Mouse (Mus musculus) limb, embryonic 13.5 days (tissue): ENCODE results near the gene Copb2. TPM values are rescaled to one million over a fixed set of nuclear protein-coding genes. Genes with fewer than 3 reads are reported as not detected.

ENCODE experiments used
- ATAC-seq: fragments of 200-750 bp; cut with Nextera tagmentation; 2 replicates; pipeline ENCODE4 v1.8.0; 2017; ENCODE audit warnings: low read depth, moderate number of reproducible peaks, moderate TSS enrichment; ENCODE audit not compliant: low FRiP score
- H3K27ac ChIP-seq: fragments of 300-500 bp; sonication (generic); 2 replicates; pipeline ENCODE4 v1.5.1; 2015; ENCODE audit warnings: inconsistent platforms, mild to moderate bottlenecking, moderate library complexity
- H3K27me3 ChIP-seq: fragments of 300-500 bp; sonication (generic); 2 replicates; pipeline ENCODE4 v1.6.1; 2015; ENCODE audit warnings: mild to moderate bottlenecking, inconsistent platforms
- H3K36me3 ChIP-seq: fragments of 300-500 bp; sonication (generic); 2 replicates; pipeline ENCODE4 v1.6.1; 2015; ENCODE audit warnings: inconsistent platforms, mild to moderate bottlenecking, moderate library complexity
- H3K4me1 ChIP-seq: fragments of 300-500 bp; sonication (generic); 2 replicates; pipeline ENCODE4 v1.6.1; 2015; ENCODE audit warnings: inconsistent platforms
- H3K4me2 ChIP-seq: fragments of 300-500 bp; sonication (generic); replicated peaks from 2 replicates; pipeline ENCODE4 v1.6.1; 2015; ENCODE audit warnings: inconsistent platforms, mild to moderate bottlenecking, moderate library complexity
- H3K4me3 ChIP-seq: fragments of 300-500 bp; sonication (generic); 2 replicates; pipeline ENCODE4 v1.5.1; 2015; ENCODE audit warnings: moderate library complexity, mild to moderate bottlenecking, inconsistent platforms
- H3K9ac ChIP-seq: fragments of 300-500 bp; sonication (generic); 2 replicates; pipeline ENCODE4 v1.6.1; 2015; ENCODE audit warnings: mild to moderate bottlenecking, inconsistent platforms
- H3K9me3 ChIP-seq: fragments of 300-500 bp; sonication (generic); 2 replicates; pipeline ENCODE4 v1.6.1; 2016; ENCODE audit warnings: inconsistent platforms
- WGBS: fragments of 180-500 bp; shearing (Covaris S2); methylation state at CpG from one replicate; pipeline ENCODE4 v1.1.7; 2015; 5-methylcytosine and 5-hydroxymethylcytosine counted together
- polyA plus RNA-seq: library from polyadenylated mRNA; unstranded; fragments of >200 nt; fragmentation: Nextera tagmentation; extraction: Ambion mirVana; gene quantifications from 2 replicates; pipeline ENCODE4 v1.2.1, GENCODE M21; 2015

Copb2 gene
- 188 and 202 TPM in 2 replicates for polyA plus RNA-seq

DNA sequence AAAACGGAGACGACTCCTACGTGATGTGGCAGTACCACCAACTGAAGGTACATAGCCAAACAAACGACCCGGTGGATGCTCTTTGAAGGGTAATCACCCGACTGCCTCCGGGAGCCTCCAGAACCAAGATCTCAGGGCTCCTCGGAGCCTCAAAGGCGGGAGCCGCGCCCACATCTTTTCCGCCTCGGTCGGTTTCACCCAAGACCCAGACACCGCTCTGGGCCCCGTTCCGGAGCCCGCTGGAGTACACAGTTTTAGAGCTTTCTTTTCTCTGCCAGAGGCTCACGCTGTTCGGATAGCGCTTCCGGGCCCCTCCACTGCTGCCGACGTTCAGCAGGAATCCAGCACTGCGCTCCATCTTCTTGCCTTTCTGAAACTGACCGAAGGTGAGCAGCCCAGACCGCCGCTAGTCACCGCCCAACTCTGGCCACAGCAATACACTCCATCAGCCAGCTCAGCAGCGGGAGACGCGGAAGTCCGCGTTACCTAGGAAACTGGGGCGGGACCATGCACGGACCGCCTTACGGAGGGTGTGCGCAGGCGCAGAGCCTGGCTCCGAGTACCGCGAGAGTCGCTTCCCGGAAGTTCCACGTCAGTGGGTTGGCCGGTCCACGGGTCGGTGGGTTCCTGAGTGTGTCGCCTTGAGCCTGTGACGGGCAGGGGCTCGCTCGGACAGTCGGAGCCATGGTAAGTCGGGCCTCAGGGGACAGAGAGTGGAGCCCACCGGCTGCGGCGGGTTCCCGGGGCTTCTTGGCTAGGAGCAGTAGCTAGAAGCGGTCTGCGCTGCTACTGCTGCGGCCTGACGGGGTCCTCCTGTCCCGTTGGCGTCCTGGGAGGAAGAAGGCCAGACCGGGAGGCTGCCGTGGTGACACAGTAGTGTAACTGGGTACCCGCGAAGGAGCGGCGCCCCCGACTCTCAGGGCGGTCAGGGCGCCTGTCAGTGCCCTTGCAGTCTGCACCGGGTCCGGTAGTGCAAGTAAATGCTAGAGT is at the start of gene Copb2:
Copb2 (plus strand) TSS at position 585 of the 990 bp plus-strand sequence.
- Histone ChIP-seq H3K4me3 (peak within 1 kb of the TSS; percentile 97), H3K9ac (peak within 1 kb of the TSS; percentile 96), H3K4me1 (peaks cover 23% of the 10 kb centered on the region), H3K27ac (peak within 1 kb of the TSS; percentile 82), H3K9me3 (no peaks in the 10 kb centered on the region), H3K27me3 (0 out of 2 replicates have a peak, but pooled peaks cover 3% of the 10 kb centered on the region), H3K36me3 (peaks cover 14% of the 10 kb centered on the region), H3K4me2 (peak within 1 kb of the TSS; percentile 82)
- ATAC-seq = peak; percentile 100
- WGBS = under 1% methylated on average over 76 of the region's 76 CpGs

DNA sequence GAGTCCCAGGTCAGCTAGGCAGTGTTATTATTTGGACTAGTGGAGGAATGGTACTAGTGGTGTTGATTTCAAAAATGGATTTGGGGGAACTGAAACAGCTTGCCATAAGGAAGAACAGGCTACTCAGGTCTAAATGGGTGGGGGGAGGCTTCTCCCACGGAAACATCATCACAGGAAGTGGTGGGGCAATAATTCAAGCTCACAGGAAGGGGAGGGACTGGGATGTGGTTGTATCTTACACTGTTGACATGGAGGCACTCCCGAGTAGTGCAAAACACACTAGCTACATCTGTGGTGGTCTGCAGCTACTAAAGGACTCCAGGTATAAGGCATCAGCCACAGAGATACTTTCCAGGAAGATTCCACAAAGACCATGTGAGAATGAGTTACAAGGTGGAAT is 39.6 kb upstream of the Copb2 start:
- H3K36me3 ChIP-seq = no peaks in the 10 kb centered on the region
- no peak for ATAC-seq
- 71% methylated on average over 2 of the region's 2 CpGs for WGBS
- no peaks in the 10 kb centered on the region for H3K4me1 ChIP-seq
- no peak overlapping the region for H3K27ac ChIP-seq
- H3K9ac ChIP-seq = no peak overlapping the region
- H3K27me3 ChIP-seq = no peaks in the 10 kb centered on the region
- no peak overlapping the region for H3K4me2 ChIP-seq
- no peak overlapping the region for H3K4me3 ChIP-seq
- no peaks in the 10 kb centered on the region for H3K9me3 ChIP-seq

DNA sequence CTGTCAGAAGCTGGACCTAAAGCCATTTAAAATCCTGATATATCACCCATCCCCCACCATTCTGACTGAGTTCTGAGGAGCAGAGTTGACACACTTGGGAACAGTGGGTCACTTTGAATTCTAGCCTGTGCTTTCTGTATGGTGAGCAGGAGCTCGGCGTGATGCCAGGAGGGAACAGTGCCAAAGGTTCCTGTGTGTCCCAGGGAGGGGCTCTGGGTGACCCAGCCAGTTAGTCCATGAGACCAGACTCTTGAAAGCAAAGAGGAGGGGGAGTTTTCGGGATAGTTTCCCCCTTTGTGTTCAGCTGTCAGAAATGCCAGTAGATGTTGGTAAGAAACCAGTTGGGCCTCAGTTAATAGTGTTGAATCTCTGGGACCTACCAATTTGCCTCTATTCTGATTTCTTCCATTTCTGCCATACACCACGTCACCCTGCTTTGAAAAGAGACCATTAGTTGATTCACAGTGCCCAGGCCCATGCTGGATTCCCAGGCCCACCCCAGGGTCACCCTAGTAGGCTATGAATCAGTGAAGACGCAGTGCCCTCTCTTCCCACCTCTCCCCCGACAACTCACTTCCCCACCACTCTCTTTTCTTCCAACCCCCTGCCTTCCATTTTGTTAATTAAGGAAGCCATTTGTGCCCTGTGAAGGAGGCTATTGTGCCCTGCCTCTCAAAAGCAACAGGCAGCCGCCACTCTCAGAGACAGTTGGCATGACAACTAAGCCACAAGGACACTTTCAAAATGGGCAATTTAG is 38.6 kb upstream of the Copb2 start:
- Histone ChIP-seq H3K27me3 (no peaks in the 10 kb centered on the region), H3K9me3 (no peaks in the 10 kb centered on the region), H3K36me3 (no peaks in the 10 kb centered on the region), H3K4me2 (no peak overlapping the region), H3K9ac (no peak overlapping the region), H3K4me1 (no peaks in the 10 kb centered on the region), H3K4me3 (no peak overlapping the region), H3K27ac (no peak overlapping the region)
- WGBS = 67% methylated on average over 7 of the region's 7 CpGs
- no peak for ATAC-seq

DNA sequence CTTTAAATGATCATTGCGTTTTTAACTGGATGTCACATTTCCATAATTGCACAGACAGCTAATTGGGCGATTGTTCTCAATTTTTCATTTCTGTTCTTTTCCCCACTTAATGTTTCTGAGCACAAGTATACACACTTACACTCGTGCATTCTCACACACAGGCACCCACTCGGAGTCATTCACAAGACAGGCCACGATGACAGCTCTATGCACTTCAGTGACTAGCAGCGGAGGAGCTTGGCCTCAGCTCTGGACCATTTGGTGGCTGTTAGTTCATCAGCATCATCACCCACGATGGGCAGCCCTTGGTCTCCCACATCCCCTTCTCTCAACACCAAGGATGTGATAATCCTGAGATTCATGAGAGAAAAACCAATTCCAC is 38.0 kb upstream of the Copb2 start:
- Histone ChIP-seq H3K9me3 (no peaks in the 10 kb centered on the region), H3K27me3 (no peaks in the 10 kb centered on the region), H3K27ac (no peak overlapping the region), H3K4me3 (no peak overlapping the region), H3K4me2 (no peak overlapping the region), H3K36me3 (no peaks in the 10 kb centered on the region), H3K4me1 (no peaks in the 10 kb centered on the region), H3K9ac (no peak overlapping the region)
- no peak for ATAC-seq
- WGBS = 50% methylated on average over 7 of the region's 7 CpGs

DNA sequence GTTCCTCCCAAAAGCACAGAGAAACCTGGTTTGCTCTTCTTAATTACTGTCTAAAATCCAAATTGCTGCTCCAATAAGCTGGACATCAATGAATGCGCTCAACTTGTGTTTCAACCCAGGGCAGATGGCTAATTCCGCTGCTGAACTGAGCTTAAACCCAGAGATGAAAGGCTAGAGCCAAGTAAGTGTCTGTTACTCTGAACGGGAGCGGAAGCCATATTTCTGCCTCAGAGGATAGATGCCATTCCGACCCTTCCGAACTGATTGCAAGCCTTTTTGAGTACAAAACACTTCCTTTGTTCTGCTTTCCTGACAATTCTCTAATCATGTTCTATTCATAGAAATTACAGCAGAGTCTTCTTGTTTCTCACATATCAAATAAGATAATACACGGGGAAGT is 36.3 kb upstream of the Copb2 start:
- no peak overlapping the region for H3K27ac ChIP-seq
- no peaks in the 10 kb centered on the region for H3K36me3 ChIP-seq
- no peaks in the 10 kb centered on the region for H3K27me3 ChIP-seq
- no peak overlapping the region for H3K4me2 ChIP-seq
- no peak for ATAC-seq
- 81% methylated on average over 7 of the region's 7 CpGs for WGBS
- H3K9ac ChIP-seq = no peak overlapping the region
- H3K4me3 ChIP-seq = no peak overlapping the region
- no peaks in the 10 kb centered on the region for H3K9me3 ChIP-seq
- no peaks in the 10 kb centered on the region for H3K4me1 ChIP-seq

DNA sequence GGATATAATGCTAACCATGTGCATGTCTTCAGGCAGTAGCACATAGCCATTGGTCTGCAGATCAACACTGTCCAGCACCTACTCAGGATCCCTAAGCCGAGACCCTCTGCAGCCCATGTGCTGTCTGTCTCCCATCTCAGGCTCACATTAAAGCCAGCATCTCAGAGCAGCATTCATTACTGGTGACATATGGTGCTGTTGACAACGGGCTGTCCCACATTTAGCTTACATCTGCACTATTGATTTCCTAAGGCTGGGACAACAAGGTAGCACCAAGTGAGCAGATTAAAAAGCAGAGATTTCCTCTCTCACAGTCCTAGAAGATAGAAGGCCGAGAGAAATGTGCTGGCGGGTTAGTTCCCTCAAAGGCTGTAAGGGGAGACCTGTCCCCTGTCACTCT is 33.7 kb upstream of the Copb2 start:
- no peak for ATAC-seq
- H3K27ac ChIP-seq = no peak overlapping the region
- H3K9ac ChIP-seq = no peak overlapping the region
- H3K9me3 ChIP-seq = no peaks in the 10 kb centered on the region
- no peak overlapping the region for H3K4me2 ChIP-seq
- no peaks in the 10 kb centered on the region for H3K27me3 ChIP-seq
- whole genome bisulfite sequencing = 51% methylated on average over 4 of the region's 4 CpGs
- H3K4me1 ChIP-seq = no peaks in the 10 kb centered on the region
- H3K4me3 ChIP-seq = no peak overlapping the region
- H3K36me3 ChIP-seq = no peaks in the 10 kb centered on the region

DNA sequence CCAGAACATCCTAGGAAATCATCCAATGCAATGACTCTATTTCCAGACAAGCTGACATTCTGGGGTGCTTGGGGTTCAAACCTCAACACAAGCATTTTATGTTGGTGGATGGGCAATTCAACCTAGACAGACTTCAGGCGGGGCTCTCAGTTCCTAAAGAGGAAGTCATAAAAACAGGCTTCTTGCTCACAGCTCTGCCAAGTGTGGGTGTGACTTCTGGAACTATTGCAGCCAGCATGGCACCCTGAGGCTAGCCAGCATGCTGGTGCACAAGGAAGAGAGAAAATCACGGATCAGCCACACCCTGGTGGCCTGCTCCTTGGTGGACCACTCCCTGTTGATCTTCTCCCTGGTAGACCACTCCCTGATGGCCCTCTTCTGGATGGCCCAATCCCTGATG is 32.5 kb upstream of the Copb2 start:
- Histone ChIP-seq H3K36me3 (no peaks in the 10 kb centered on the region), H3K4me2 (no peak overlapping the region), H3K9me3 (no peaks in the 10 kb centered on the region), H3K4me3 (no peak overlapping the region), H3K27ac (no peak overlapping the region), H3K27me3 (no peaks in the 10 kb centered on the region), H3K4me1 (no peaks in the 10 kb centered on the region), H3K9ac (no peak overlapping the region)
- ATAC-seq = no peak
- WGBS = 49% methylated on average over 2 of the region's 2 CpGs

DNA sequence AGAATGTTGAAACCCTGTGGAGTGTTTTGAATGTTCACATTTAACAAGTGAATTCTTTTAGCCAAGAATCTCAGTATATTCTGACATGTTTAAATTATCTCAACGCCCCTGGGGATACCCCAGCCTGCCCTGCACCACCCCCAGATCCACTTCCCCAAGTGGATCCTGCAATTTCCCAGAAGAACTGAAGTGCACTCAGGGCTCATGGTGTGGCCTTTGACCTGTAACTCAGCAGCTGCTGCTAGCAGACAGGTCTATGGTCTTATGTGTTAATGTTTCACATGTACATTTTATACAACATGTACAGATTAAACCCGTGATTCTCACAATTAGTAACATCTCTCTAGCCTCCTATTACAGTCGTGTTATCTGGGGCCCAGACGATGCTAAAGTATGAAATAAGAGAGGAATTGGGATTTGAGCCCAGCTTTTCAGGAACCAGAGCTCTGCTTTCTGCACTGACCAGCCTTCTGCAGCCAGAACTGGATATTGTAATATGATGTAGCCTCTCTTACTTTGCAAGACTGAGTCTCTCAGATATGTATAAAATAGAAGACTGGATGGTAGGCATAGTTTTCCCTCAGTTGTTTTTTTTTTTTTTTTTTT is 28.7 kb upstream of the Copb2 start:
- Histone ChIP-seq H3K4me2 (no peak overlapping the region), H3K9ac (no peak overlapping the region), H3K27me3 (peaks cover 4% of the 10 kb centered on the region; the same call in 1 of the 2 replicates), H3K27ac (no peak overlapping the region), H3K4me3 (no peak overlapping the region), H3K9me3 (no peaks in the 10 kb centered on the region), H3K36me3 (no peaks in the 10 kb centered on the region), H3K4me1 (0 out of 2 replicates have a peak, but pooled peaks cover 8% of the 10 kb centered on the region)
- WGBS = 75% methylated on average over 4 of the region's 4 CpGs
- ATAC-seq = no peak

DNA sequence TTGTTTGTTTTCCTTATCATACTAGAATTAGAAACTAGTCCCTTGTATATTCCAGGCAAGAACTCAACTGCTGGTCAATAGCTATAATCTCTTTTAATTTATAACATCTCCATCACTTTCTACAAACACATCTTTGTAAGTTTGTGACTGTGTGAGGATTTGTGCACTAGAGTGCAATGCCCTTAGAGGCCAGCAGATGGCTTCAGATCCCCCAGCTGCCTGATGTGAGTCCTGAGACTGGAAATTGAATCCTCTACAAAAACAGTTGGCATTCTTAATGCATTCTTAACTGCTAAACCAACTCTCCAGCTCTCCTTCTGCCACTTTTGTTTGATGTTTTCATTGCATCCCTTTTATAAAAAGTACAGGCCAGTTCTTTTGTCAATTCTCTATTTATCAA is 27.8 kb upstream of the Copb2 start:
- H3K27me3 ChIP-seq = peaks cover 4% of the 10 kb centered on the region; the same call in 1 of the 2 replicates
- no peak overlapping the region for H3K4me3 ChIP-seq
- H3K9ac ChIP-seq = no peak overlapping the region
- no peak overlapping the region for H3K27ac ChIP-seq
- H3K9me3 ChIP-seq = no peaks in the 10 kb centered on the region
- no peak overlapping the region for H3K4me2 ChIP-seq
- no peaks in the 10 kb centered on the region for H3K36me3 ChIP-seq
- H3K4me1 ChIP-seq = 0 out of 2 replicates have a peak, but pooled peaks cover 8% of the 10 kb centered on the region
- no peak for ATAC-seq

DNA sequence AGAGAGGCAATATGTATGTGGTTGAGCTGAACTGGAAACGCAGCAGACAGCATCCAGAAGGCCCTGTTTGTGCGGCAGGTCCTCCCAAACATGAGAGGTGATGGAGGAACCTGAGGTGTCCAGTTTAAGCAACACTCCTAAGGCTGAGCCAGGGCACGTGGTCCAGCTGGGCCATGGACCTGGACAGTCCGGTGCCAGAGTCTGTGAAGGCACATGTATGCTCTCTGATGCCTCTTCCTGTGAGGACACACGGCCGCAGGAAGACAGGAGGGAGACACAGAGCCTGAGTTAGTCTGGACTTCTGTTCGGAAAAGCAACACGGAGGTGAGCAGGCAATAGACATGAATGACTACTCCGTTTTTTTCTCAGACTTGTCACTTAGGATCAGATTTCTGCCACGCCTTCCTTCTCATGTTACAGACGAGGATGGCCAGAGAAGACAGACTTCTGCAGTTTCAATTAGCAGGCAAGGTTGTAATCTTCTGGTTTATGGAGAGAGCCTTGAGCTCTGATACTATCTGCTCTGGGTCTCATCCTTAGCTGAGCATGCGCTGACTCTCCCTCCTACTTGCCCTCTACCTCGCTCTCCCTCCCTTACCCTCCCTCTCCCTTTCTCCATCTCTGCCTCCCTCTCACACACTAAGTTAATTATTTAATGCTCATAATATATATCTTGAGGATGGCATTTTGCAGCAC is 25.4 kb upstream of the Copb2 start:
- Histone ChIP-seq H3K36me3 (no peaks in the 10 kb centered on the region), H3K9ac (no peak overlapping the region), H3K9me3 (no peaks in the 10 kb centered on the region), H3K4me3 (no peak overlapping the region), H3K4me1 (0 out of 2 replicates have a peak, but pooled peaks cover 8% of the 10 kb centered on the region), H3K27me3 (peaks cover 4% of the 10 kb centered on the region; the same call in 1 of the 2 replicates), H3K27ac (no peak overlapping the region), H3K4me2 (peak overlapping the region; percentile 43)
- 32% methylated on average over 13 of the region's 13 CpGs for WGBS
- ATAC-seq = peak; percentile 71

DNA sequence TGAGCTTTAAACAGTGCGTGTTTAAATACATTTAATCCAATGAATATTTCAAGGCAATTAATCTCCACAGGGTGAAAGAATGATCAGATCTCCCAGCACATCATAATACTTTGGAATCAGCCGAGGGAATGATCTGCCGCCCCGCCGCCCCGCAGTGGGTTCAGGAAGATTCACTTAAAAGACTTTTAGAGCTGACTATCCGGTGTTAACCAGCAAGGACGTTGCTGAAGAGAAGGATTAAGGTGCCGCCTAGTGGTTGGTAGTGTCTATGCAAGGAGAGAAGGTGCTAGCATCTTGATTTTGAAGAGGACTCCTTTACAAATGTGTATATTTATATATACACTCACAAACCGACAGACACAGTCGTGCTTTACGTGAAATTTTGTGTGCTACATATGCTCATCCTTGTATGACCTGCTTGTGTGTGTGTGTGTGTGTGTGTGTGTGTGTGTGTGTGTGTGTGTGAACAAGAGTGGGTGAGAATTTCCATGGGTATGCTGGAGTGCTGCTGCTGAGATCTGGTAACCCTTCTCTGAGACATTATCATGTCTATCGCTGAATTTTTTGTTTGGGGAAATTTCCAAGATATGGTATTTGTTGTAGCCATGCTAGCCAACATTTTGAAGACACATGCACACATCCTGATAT is 24.7 kb upstream of the Copb2 start:
- Histone ChIP-seq H3K27ac (no peak overlapping the region), H3K9me3 (no peaks in the 10 kb centered on the region), H3K4me1 (0 out of 2 replicates have a peak, but pooled peaks cover 8% of the 10 kb centered on the region), H3K4me3 (no peak overlapping the region), H3K4me2 (peak overlapping the region; percentile 43), H3K27me3 (peaks cover 4% of the 10 kb centered on the region; the same call in 1 of the 2 replicates), H3K9ac (no peak overlapping the region), H3K36me3 (no peaks in the 10 kb centered on the region)
- 5% methylated on average over 13 of the region's 13 CpGs for WGBS
- ATAC-seq = peak; percentile 76; the same call in 1 of the 2 replicates
